Mouse (Mus musculus): Measurements from ENCODE around the gene Capn15. TPM values are rescaled to one million over a fixed set of nuclear protein-coding genes. Genes with fewer than 3 reads are reported as not detected.

Gene Capn15
- polyA plus RNA-seq (2015; fragmentation: Nextera tagmentation; extraction: Ambion mirVana): 11.1 and 12.3 TPM in 2 replicates

- ATAC-seq (ENCODE audit: low read depth): peak; percentile 96
- peaks cover 2% of the 10 kb centered on the region; the same call in 1 of the 2 replicates for H3K27me3 ChIP-seq
- H3K9ac ChIP-seq: peak within 1 kb of the TSS; percentile 94
- H3K27ac ChIP-seq: peak within 1 kb of the TSS; percentile 77
- DNase-seq: peak; percentile 81
- H3K36me3 ChIP-seq: 0 out of 2 replicates have a peak, but pooled peaks cover 3% of the 10 kb centered on the region
- peak within 1 kb of the TSS; percentile 91 for H3K4me3 ChIP-seq (replicated peaks)
- H3K4me1 ChIP-seq (replicated peaks): peaks cover 63% of the 10 kb centered on the region
- no peaks in the 10 kb centered on the region for H3K9me3 ChIP-seq (replicated peaks)
- 1% methylated on average over 91 of the region's 91 CpGs for WGBS (ENCODE audit: insufficient replicate concordance)
- H3K4me2 ChIP-seq: peak within 1 kb of the TSS; percentile 98
Measured at GRCm38 (mm10) chr17:25985306-25986294, at the start of gene Capn15. Gene Capn15 (minus strand): TSS chr17:25985796.

GRCm38 (mm10) chr17:26032037-26032436 lies 46.4 kb upstream of the Capn15 start:
- H3K9ac ChIP-seq: no peak overlapping the region
- no peaks in the 10 kb centered on the region for H3K27me3 ChIP-seq
- no peak overlapping the region for H3K4me3 ChIP-seq (replicated peaks)
- DNase-seq: no peak
- no peaks in the 10 kb centered on the region for H3K4me1 ChIP-seq (replicated peaks)
- no peak overlapping the region for H3K27ac ChIP-seq
- 56% methylated on average over 6 of the region's 6 CpGs for WGBS (ENCODE audit: insufficient replicate concordance)
- H3K4me2 ChIP-seq: no peak overlapping the region
- H3K36me3 ChIP-seq: no peaks in the 10 kb centered on the region
- no peak for ATAC-seq (ENCODE audit: low read depth)
- H3K9me3 ChIP-seq (replicated peaks): no peaks in the 10 kb centered on the region

GRCm38 (mm10) chr17:26031583-26031982 lies 46.0 kb upstream of the Capn15 start:
- Histone ChIP-seq H3K4me1 (replicated peaks) (no peaks in the 10 kb centered on the region), H3K27ac (no peak overlapping the region), H3K36me3 (no peaks in the 10 kb centered on the region), H3K9me3 (replicated peaks) (no peaks in the 10 kb centered on the region), H3K4me2 (no peak overlapping the region), H3K9ac (no peak overlapping the region), H3K4me3 (replicated peaks) (no peak overlapping the region), H3K27me3 (no peaks in the 10 kb centered on the region)
- ATAC-seq (ENCODE audit: low read depth) (no peak), DNase-seq (no peak)
- 71% methylated on average over 5 of the region's 5 CpGs for WGBS (ENCODE audit: insufficient replicate concordance)

GRCm38 (mm10) chr17:26028261-26028660 lies 42.7 kb upstream of the Capn15 start:
- H3K9me3 ChIP-seq (replicated peaks): no peaks in the 10 kb centered on the region
- no peak for ATAC-seq (ENCODE audit: low read depth)
- DNase-seq: no peak
- H3K27me3 ChIP-seq: no peaks in the 10 kb centered on the region
- no peak overlapping the region for H3K4me3 ChIP-seq (replicated peaks)
- H3K27ac ChIP-seq: no peak overlapping the region
- H3K4me2 ChIP-seq: no peak overlapping the region
- H3K9ac ChIP-seq: no peak overlapping the region
- H3K4me1 ChIP-seq (replicated peaks): peaks cover 11% of the 10 kb centered on the region; the same call in 1 of the 2 replicates
- no peaks in the 10 kb centered on the region for H3K36me3 ChIP-seq
- 85% methylated on average over 4 of the region's 4 CpGs for WGBS (ENCODE audit: insufficient replicate concordance)

GRCm38 (mm10) chr17:26024674-26025073 lies 39.1 kb upstream of the Capn15 start:
- Histone ChIP-seq H3K4me2 (no peak overlapping the region), H3K9me3 (replicated peaks) (no peaks in the 10 kb centered on the region), H3K27ac (no peak overlapping the region), H3K4me1 (replicated peaks) (peaks cover 39% of the 10 kb centered on the region), H3K36me3 (no peaks in the 10 kb centered on the region), H3K27me3 (no peaks in the 10 kb centered on the region), H3K4me3 (replicated peaks) (no peak overlapping the region), H3K9ac (no peak overlapping the region)
- ATAC-seq (ENCODE audit: low read depth) (no peak), DNase-seq (no peak)
- 80% methylated on average over 9 of the region's 9 CpGs for WGBS (ENCODE audit: insufficient replicate concordance)

GRCm38 (mm10) chr17:26023966-26024365 lies 38.4 kb upstream of the Capn15 start:
- no peak overlapping the region for H3K4me3 ChIP-seq (replicated peaks)
- H3K36me3 ChIP-seq: no peaks in the 10 kb centered on the region
- H3K27me3 ChIP-seq: no peaks in the 10 kb centered on the region
- no peak overlapping the region for H3K4me2 ChIP-seq
- H3K9ac ChIP-seq: no peak overlapping the region
- ATAC-seq (ENCODE audit: low read depth) (no peak), DNase-seq (no peak)
- H3K4me1 ChIP-seq (replicated peaks): peaks cover 39% of the 10 kb centered on the region
- H3K9me3 ChIP-seq (replicated peaks): no peaks in the 10 kb centered on the region
- no peak overlapping the region for H3K27ac ChIP-seq
- 74% methylated on average over 8 of the region's 8 CpGs for WGBS (ENCODE audit: insufficient replicate concordance)

GRCm38 (mm10) chr17:26023181-26023580 lies 37.6 kb upstream of the Capn15 start:
- Histone ChIP-seq H3K9ac (no peak overlapping the region), H3K9me3 (replicated peaks) (no peaks in the 10 kb centered on the region), H3K27ac (no peak overlapping the region), H3K4me3 (replicated peaks) (no peak overlapping the region), H3K36me3 (no peaks in the 10 kb centered on the region), H3K27me3 (no peaks in the 10 kb centered on the region), H3K4me1 (replicated peaks) (peaks cover 39% of the 10 kb centered on the region), H3K4me2 (no peak overlapping the region)
- WGBS (ENCODE audit: insufficient replicate concordance): 75% methylated on average over 5 of the region's 5 CpGs
- ATAC-seq (ENCODE audit: low read depth) (no peak), DNase-seq (no peak)

- Histone ChIP-seq H3K36me3 (no peaks in the 10 kb centered on the region), H3K27me3 (no peaks in the 10 kb centered on the region), H3K4me1 (replicated peaks) (peaks cover 39% of the 10 kb centered on the region), H3K9me3 (replicated peaks) (no peaks in the 10 kb centered on the region), H3K27ac (peak overlapping the region; percentile 48), H3K4me3 (replicated peaks) (no peak overlapping the region), H3K9ac (peak overlapping the region; percentile 18; the same call in 1 of the 2 replicates), H3K4me2 (peak overlapping the region; percentile 28)
- 43% methylated on average over 9 of the region's 9 CpGs for WGBS (ENCODE audit: insufficient replicate concordance)
- peak; percentile 74 for ATAC-seq (ENCODE audit: low read depth)
- DNase-seq: peak; percentile 44
Measured at GRCm38 (mm10) chr17:26021728-26022341, 36.2 kb upstream of the Capn15 start.

GRCm38 (mm10) chr17:26020848-26021347 lies 35.3 kb upstream of the Capn15 start:
- H3K4me3 ChIP-seq (replicated peaks): no peak overlapping the region
- H3K9ac ChIP-seq: no peak overlapping the region
- no peaks in the 10 kb centered on the region for H3K9me3 ChIP-seq (replicated peaks)
- H3K4me2 ChIP-seq: no peak overlapping the region
- ATAC-seq (ENCODE audit: low read depth) (no peak), DNase-seq (no peak)
- no peaks in the 10 kb centered on the region for H3K36me3 ChIP-seq
- WGBS (ENCODE audit: insufficient replicate concordance): 45% methylated on average over 7 of the region's 7 CpGs
- no peak overlapping the region for H3K27ac ChIP-seq
- peaks cover 39% of the 10 kb centered on the region for H3K4me1 ChIP-seq (replicated peaks)
- H3K27me3 ChIP-seq: no peaks in the 10 kb centered on the region

- Histone ChIP-seq H3K4me3 (replicated peaks) (no peak overlapping the region), H3K36me3 (no peaks in the 10 kb centered on the region), H3K9ac (no peak overlapping the region), H3K4me1 (replicated peaks) (peaks cover 29% of the 10 kb centered on the region), H3K27ac (no peak overlapping the region), H3K27me3 (no peaks in the 10 kb centered on the region), H3K9me3 (replicated peaks) (no peaks in the 10 kb centered on the region), H3K4me2 (no peak overlapping the region)
- DNase-seq (no peak), ATAC-seq (ENCODE audit: low read depth) (no peak)
- WGBS (ENCODE audit: insufficient replicate concordance): 56% methylated on average over 3 of the region's 3 CpGs
Measured at GRCm38 (mm10) chr17:26018388-26018787, 32.8 kb upstream of the Capn15 start.

GRCm38 (mm10) chr17:26017949-26018348 lies 32.4 kb upstream of the Capn15 start:
- Histone ChIP-seq H3K4me3 (replicated peaks) (no peak overlapping the region), H3K4me1 (replicated peaks) (peaks cover 25% of the 10 kb centered on the region), H3K36me3 (no peaks in the 10 kb centered on the region), H3K9ac (no peak overlapping the region), H3K4me2 (no peak overlapping the region), H3K9me3 (replicated peaks) (no peaks in the 10 kb centered on the region), H3K27me3 (no peaks in the 10 kb centered on the region), H3K27ac (no peak overlapping the region)
- ATAC-seq (ENCODE audit: low read depth) (no peak), DNase-seq (no peak)
- WGBS (ENCODE audit: insufficient replicate concordance): 45% methylated on average over 5 of the region's 5 CpGs
